Mouse (Mus musculus) testis, adult 2 months (tissue): ENCODE data around the gene Kcnmb1.

Experiments
- CTCF ChIP-seq: fragments of 200-500 bp; IDR thresholded peaks from 2 replicates; pipeline ENCODE4 v1.5.1; 2012; ENCODE audit warnings: low read depth, mild to moderate bottlenecking, inconsistent platforms, low read length, moderate library complexity; ENCODE audit not compliant: control insufficient read depth, insufficient read depth, insufficient replicate concordance
- POLR2A ChIP-seq: fragments of 200-500 bp; IDR thresholded peaks from 2 replicates; pipeline ENCODE4 v1.6.1; 2012; ENCODE audit warnings: low read depth, mild to moderate bottlenecking, inconsistent platforms, low read length, moderate library complexity; ENCODE audit not compliant: control insufficient read depth

DNA sequence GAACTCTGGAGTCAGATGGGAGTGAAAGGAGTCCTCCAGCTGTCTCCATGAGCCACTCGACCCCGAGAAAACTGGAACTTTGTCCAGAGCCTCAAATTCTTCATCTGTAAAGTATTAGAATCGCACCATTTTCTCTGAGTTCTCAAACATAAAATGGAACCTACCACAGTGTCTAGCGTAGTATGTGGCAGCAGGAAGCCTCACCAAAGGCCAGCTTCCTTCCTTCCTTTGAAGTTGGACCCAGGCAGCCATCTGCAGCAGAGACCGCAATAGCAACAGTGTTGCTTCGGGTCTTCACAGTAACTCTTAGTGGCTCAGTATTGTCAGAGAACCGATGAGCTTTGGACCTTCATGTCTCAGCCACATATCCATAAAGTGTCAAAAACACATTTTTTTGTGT, 43.0 kb upstream of the Kcnmb1 start:
- no peak for TF ChIP-seq CTCF
- TF ChIP-seq POLR2A: no peak
